Mouse (Mus musculus) forebrain, embryonic 10.5 days (tissue): ENCODE measurements around the gene Acp7. TPM values are rescaled to one million over a fixed set of nuclear protein-coding genes. Genes with fewer than 3 reads are reported as not detected.
A peak's percentile ranks its signal among the peaks of the same experiment; 100 is the strongest.

Experiments used
- DNase-seq: peaks from one replicate; pipeline ENCODE4 v3.0.0-alpha.2; 2017; ENCODE audit warnings: low spot score; ENCODE audit errors: extremely low spot score
- H3K27ac ChIP-seq: fragments of 300-500 bp; sonication (generic); 2 replicates; pipeline ENCODE4 v1.5.1; 2016; ENCODE audit warnings: mild to moderate bottlenecking
- H3K27me3 ChIP-seq: fragments of 300-500 bp; sonication (generic); 2 replicates; pipeline ENCODE4 v1.6.1; 2016; ENCODE audit warnings: mild to moderate bottlenecking; ENCODE audit not compliant: poor library complexity, severe bottlenecking
- H3K36me3 ChIP-seq: fragments of 300-500 bp; sonication (generic); replicated peaks from 2 replicates; pipeline ENCODE4 v1.6.1; 2016; ENCODE audit warnings: mild to moderate bottlenecking, moderate library complexity
- H3K4me1 ChIP-seq: fragments of 300-500 bp; sonication (generic); 2 replicates; pipeline ENCODE4 v1.6.1; 2016
- H3K4me3 ChIP-seq: fragments of 300-500 bp; sonication (generic); 2 replicates; pipeline ENCODE4 v1.5.1; 2016; ENCODE audit warnings: mild to moderate bottlenecking, moderate library complexity
- H3K9me3 ChIP-seq: fragments of 300-500 bp; sonication (generic); 2 replicates; pipeline ENCODE4 v1.6.1; 2016; ENCODE audit warnings: mild to moderate bottlenecking, moderate library complexity
- WGBS: fragments of 180-500 bp; shearing (Covaris S2); methylation state at CpG from one replicate; pipeline ENCODE4 v1.1.7; 2016; 5-methylcytosine and 5-hydroxymethylcytosine counted together
- polyA plus RNA-seq: library from polyadenylated mRNA; unstranded; fragments of >200 nt; fragmentation: Nextera tagmentation; extraction: Ambion mirVana; gene quantifications from 2 replicates; pipeline ENCODE4 v1.2.1, GENCODE M21; 2016

Acp7 gene
- polyA plus RNA-seq, 1 experiment from 2014 or later, result not detected

DNA sequence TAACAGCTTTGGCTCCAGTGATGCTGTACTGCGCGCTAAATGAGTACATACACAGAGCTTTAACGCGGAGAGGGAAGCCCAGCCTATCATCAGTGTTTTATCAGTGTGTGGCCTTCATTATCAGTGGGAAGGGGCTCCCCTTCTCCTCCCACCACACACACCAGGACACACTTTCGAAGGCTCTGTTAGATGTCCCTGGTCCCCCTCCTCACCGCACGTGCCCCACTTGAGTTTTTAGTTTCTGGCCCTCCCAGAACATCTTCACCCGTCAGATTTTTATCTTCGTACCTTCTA lies 33.9 kb downstream of the Acp7 start:
- peak overlapping the region; percentile 96 for H3K27ac ChIP-seq
- H3K4me3 ChIP-seq, result peak overlapping the region; percentile 83
- H3K36me3 ChIP-seq, result peaks cover 9% of the 10 kb centered on the region
- 16% methylated on average over 9 of the region's 9 CpGs for WGBS
- no peaks in the 10 kb centered on the region for H3K27me3 ChIP-seq
- DNase-seq, result peak; percentile 21
- H3K4me1 ChIP-seq, result peaks cover 73% of the 10 kb centered on the region
- H3K9me3 ChIP-seq, result no peaks in the 10 kb centered on the region

DNA sequence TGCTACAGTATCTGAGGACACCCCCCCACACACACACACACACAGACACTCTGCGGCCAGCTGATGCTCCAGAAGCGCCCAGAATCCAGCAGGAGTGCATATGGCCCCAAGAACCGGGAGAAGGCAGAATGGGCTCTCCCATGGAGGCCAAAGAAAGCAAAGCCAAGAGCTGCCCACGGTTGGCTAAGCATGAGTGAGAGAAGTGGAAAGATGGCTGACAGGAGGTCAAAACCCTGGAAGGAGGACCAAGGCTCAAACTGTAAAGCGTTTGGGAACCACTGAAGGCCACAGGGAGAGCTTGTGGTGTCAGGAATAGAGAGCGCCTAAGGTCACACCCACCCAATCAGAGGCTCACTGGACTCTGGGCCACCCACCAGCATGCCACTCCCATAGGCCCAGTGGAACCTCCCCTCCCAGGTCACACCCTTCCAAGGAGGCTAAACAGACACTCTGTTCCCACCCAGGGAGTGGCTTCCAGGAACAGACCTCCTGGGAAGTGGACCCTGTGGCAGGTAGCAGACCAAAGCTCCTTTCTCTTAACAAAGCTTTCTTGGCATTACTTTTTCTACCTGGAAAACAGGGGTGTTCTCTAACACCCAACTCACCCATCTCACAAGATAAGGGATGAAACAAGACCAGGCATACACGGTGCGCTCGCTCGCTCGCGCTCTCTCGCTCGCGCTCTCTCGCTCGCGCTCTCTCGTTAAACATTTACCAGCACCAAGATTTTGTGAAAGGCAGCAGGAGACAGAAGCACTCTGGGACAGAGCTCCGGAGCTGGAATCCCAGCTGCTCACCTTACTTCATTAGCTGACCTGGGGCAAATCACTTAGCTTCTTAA lies 34.5 kb downstream of the Acp7 start:
- Histone ChIP-seq H3K27ac (peak overlapping the region; percentile 96), H3K4me3 (peak overlapping the region; percentile 83), H3K9me3 (no peaks in the 10 kb centered on the region), H3K4me1 (peaks cover 78% of the 10 kb centered on the region), H3K36me3 (peaks cover 10% of the 10 kb centered on the region), H3K27me3 (no peaks in the 10 kb centered on the region)
- WGBS, result 50% methylated on average over 20 of the region's 20 CpGs
- peak; percentile 19 for DNase-seq

DNA sequence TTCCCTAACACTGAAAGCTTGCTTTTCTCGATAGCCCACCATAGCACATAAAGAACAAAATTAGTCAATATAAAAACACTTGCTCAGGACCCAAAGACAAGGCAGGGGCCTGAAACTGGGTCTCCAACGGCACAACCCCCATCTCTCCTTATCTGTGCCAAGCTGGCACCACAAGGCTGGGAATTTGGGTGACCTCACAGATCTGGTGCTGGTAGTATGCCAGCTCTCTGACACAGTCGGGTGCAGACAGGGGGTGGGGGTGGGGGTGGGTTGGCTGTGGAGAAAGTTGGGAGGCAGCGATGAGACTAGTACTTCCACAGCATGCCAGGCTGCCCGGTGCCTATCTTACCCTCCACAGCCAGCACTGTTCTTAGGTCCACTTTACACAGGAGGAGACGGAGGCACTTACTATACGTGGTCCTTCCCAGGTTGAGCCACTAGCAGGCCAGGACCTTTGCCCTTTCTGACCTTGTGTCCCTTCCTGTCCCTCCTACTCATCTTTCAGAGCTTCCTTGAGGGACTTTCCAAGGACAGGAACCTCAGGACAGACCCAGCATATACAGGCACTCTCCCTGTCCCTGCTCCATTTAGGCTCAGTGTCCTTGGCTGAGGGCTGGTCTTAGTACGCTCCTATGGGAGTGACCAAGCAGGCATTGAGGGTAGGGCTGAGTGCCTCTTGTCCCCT lies 35.2 kb downstream of the Acp7 start:
- peaks cover 80% of the 10 kb centered on the region for H3K4me1 ChIP-seq
- H3K4me3 ChIP-seq, result peak overlapping the region; percentile 83
- peaks cover 18% of the 10 kb centered on the region for H3K36me3 ChIP-seq
- no peak for DNase-seq
- H3K27me3 ChIP-seq, result no peaks in the 10 kb centered on the region
- 77% methylated on average over 8 of the region's 8 CpGs for WGBS
- peak overlapping the region; percentile 96 for H3K27ac ChIP-seq
- H3K9me3 ChIP-seq, result no peaks in the 10 kb centered on the region

GRCm38 (mm10) chr7:28593206-28594111 lies 37.7 kb downstream of the Acp7 start:
- H3K4me3 ChIP-seq, result no peak overlapping the region
- peak overlapping the region; percentile 48; the same call in 1 of the 2 replicates for H3K27ac ChIP-seq
- peaks cover 88% of the 10 kb centered on the region for H3K4me1 ChIP-seq
- H3K36me3 ChIP-seq, result peaks cover 18% of the 10 kb centered on the region
- 72% methylated on average over 14 of the region's 14 CpGs for WGBS
- H3K27me3 ChIP-seq, result no peaks in the 10 kb centered on the region
- no peak for DNase-seq
- no peaks in the 10 kb centered on the region for H3K9me3 ChIP-seq

DNA sequence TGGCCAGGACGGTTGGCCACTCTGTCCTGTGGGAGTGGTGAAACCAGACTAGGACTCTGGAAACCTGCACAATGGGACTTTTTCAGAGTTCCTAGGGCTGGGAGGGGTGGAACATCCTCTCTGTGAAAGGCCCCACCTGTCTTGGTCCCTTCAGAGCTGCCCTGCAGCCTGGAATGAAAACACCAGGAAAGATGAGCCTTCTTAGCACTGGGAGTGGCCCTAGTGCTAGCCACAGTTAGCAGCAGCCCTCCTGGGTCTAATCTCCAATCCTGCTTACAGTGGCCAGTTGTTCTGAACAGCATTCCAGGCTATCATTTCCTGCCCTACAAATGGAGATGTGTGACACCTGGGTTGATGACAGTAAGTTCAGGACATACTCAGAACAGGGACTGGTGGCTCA lies 39.3 kb downstream of the Acp7 start:
- DNase-seq, result no peak
- H3K36me3 ChIP-seq, result peaks cover 20% of the 10 kb centered on the region
- no peaks in the 10 kb centered on the region for H3K9me3 ChIP-seq
- H3K27me3 ChIP-seq, result no peaks in the 10 kb centered on the region
- WGBS, result 74% methylated on average over 1 of the region's 1 CpGs
- H3K27ac ChIP-seq, result no peak overlapping the region
- H3K4me1 ChIP-seq, result peaks cover 94% of the 10 kb centered on the region
- H3K4me3 ChIP-seq, result no peak overlapping the region

DNA sequence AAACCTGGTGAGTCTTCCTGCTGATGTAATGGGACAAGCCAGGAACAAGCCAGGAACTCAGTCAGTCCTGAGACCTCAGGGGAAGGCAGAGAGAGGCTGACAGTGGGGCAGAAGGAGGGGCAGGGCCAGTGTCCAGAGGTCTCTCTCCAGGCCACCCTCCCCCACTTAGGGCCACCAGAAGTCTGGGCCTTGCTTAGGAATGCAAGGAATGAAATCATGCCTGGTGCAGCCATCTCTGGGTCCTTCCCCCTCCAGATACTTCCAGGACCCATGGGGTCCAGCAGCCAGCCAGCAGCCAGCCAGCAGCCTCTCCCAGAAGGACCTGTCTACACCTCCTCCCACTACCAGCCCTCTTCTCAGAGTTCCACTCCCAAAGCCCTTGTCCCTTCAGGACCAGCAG lies 43.5 kb downstream of the Acp7 start:
- H3K4me1 ChIP-seq, result peaks cover 90% of the 10 kb centered on the region

DNA sequence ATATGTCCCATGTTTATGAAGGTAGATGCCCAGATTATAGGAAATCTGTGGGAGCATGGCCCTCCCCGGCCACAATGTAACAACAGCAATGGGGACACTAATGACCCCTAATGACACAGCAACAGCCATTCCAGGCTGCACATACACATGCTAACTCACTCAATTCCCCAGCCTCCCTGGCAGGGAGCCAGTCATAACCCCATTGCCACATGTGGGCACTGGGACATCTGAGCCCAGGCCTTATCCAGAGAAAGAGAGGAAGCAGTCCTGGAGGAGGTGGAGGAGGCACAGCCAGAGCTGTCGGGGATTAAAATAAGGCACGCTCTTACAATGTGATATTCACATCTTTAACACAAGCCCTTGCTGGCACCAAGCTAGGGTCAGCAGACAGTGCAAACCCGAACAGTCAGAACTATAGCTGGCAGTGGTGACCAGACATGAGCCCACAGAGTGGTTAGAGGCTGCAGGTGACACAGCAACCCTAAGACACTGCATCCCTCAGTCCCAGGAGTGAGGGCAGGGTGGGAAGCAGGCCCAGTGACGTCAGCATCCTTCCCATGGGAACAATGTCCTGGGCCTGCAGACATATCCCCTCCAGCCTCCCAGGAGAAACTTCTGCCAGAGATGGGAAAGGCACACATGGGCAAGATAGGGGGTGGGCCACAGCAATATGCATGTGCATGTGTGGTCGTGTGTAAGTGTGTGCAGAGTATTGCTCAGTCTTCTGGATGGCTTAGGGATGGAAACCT lies 44.3 kb downstream of the Acp7 start:
- Histone ChIP-seq H3K4me1 (peaks cover 82% of the 10 kb centered on the region), H3K36me3 (peaks cover 15% of the 10 kb centered on the region; the same call in 1 of the 2 replicates), H3K9me3 (no peaks in the 10 kb centered on the region), H3K27me3 (no peaks in the 10 kb centered on the region), H3K27ac (peak overlapping the region; percentile 56), H3K4me3 (no peak overlapping the region)
- DNase-seq, result no peak
- whole genome bisulfite sequencing, result 76% methylated on average over 6 of the region's 6 CpGs

More for the DNA sequence above, 43.5 kb downstream of the Acp7 start:
- peak overlapping the region; percentile 56 for H3K27ac ChIP-seq
- no peak overlapping the region for H3K4me3 ChIP-seq
- DNase-seq, result no peak
- H3K36me3 ChIP-seq, result peaks cover 15% of the 10 kb centered on the region; the same call in 1 of the 2 replicates
- H3K9me3 ChIP-seq, result no peaks in the 10 kb centered on the region
- no peaks in the 10 kb centered on the region for H3K27me3 ChIP-seq

- H3K4me1 ChIP-seq, result peaks cover 71% of the 10 kb centered on the region
- 83% methylated on average over 6 of the region's 6 CpGs for WGBS
These were observed 46.1 kb downstream of the Acp7 start for GRCm38 (mm10) chr7:28585001-28585400.

DNA sequence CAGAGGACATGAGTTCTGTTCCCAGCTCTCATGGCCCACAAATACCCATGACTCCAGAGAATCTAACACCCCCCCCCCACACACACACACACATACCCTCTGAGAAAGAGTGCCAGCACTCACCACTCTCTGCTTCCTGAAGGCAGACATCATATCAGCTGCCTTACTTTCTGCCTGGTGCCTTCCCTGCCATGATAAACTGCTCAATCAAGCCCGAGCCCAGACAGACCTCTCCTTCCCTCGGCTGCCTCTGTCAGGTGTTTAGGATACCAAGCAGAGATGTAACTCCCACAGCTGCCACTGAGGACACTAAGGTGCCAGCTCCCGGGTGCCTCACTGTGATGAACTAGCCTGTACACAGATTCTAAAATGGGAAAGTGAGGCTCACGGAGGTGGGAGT lies 46.7 kb downstream of the Acp7 start:
- Histone ChIP-seq H3K4me3 (no peak overlapping the region), H3K9me3 (no peaks in the 10 kb centered on the region), H3K36me3 (peaks cover 13% of the 10 kb centered on the region), H3K4me1 (peaks cover 71% of the 10 kb centered on the region), H3K27me3 (no peaks in the 10 kb centered on the region), H3K27ac (0 out of 2 replicates have a peak overlapping the region, but pooled peaks have one; percentile 15)
- no peak for DNase-seq
- WGBS, result 84% methylated on average over 4 of the region's 4 CpGs

More at GRCm38 (mm10) chr7:28585001-28585400, 46.1 kb downstream of the Acp7 start:
- H3K4me3 ChIP-seq, result no peak overlapping the region
- no peaks in the 10 kb centered on the region for H3K9me3 ChIP-seq
- H3K27ac ChIP-seq, result 0 out of 2 replicates have a peak overlapping the region, but pooled peaks have one; percentile 27
- no peaks in the 10 kb centered on the region for H3K27me3 ChIP-seq
- no peak for DNase-seq
- peaks cover 10% of the 10 kb centered on the region; the same call in 1 of the 2 replicates for H3K36me3 ChIP-seq

GRCm38 (mm10) chr7:28583570-28584344 lies 47.4 kb downstream of the Acp7 start:
- peaks cover 18% of the 10 kb centered on the region for H3K36me3 ChIP-seq
- H3K9me3 ChIP-seq, result no peaks in the 10 kb centered on the region
- DNase-seq, result no peak
- no peaks in the 10 kb centered on the region for H3K27me3 ChIP-seq
- no peak overlapping the region for H3K4me3 ChIP-seq
- H3K4me1 ChIP-seq, result peaks cover 71% of the 10 kb centered on the region
- WGBS, result 85% methylated on average over 8 of the region's 8 CpGs
- 0 out of 2 replicates have a peak overlapping the region, but pooled peaks have one; percentile 15 for H3K27ac ChIP-seq

DNA sequence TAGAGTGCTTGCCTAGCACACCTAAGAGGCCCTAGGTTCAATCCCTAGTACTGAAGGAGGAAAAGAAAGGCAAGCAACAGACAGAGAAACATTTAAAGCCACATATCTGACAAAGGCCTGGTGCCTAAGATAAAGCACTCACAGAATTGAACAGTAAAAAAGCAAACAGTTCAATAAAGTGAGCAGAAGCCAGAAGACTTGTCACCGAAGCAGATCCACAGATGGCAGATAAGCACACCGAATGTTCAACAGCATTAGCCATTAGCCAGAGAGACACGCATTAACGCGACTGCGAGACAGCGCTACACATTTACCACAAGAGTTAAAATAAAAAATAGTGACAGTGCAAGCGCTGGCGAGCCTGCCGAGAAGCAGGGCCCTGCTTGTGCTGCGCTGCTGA lies 48.3 kb downstream of the Acp7 start:
- Histone ChIP-seq H3K9me3 (no peaks in the 10 kb centered on the region), H3K36me3 (peaks cover 18% of the 10 kb centered on the region), H3K27ac (no peak overlapping the region), H3K4me1 (peaks cover 67% of the 10 kb centered on the region), H3K27me3 (no peaks in the 10 kb centered on the region), H3K4me3 (no peak overlapping the region)
- WGBS, result 91% methylated on average over 11 of the region's 11 CpGs
- no peak for DNase-seq
